Mouse (Mus musculus) liver, adult 2 months (tissue): Measurements from ENCODE around the gene Tent4a. TPM values are rescaled to one million over a fixed set of nuclear protein-coding genes. Genes with fewer than 3 reads are reported as not detected.

ENCODE experiments used
- DNase-seq: peaks from one replicate; pipeline ENCODE4 v3.0.0-alpha.2; 2011; ENCODE audit warnings: low read depth, low spot score; ENCODE audit errors: extremely low read depth
- H3K27ac ChIP-seq: fragments of 200-500 bp; replicated peaks from 2 replicates; pipeline ENCODE4 v1.5.1; 2012; ENCODE audit warnings: low read depth, mild to moderate bottlenecking, control low read depth, inconsistent platforms, low read length; ENCODE audit not compliant: insufficient read depth
- H3K27me3 ChIP-seq: fragments of 200-500 bp; 2 replicates; pipeline ENCODE4 v1.6.1; 2012; ENCODE audit warnings: mild to moderate bottlenecking, moderate library complexity, low read length, inconsistent platforms; ENCODE audit not compliant: control insufficient read depth, insufficient read depth
- H3K36me3 ChIP-seq: fragments of 200-500 bp; 2 replicates; pipeline ENCODE4 v1.6.1; 2012; ENCODE audit warnings: low read length, inconsistent platforms; ENCODE audit not compliant: control insufficient read depth, insufficient read depth
- H3K4me1 ChIP-seq: fragments of 200-500 bp; 2 replicates; pipeline ENCODE4 v1.6.1; 2011; ENCODE audit warnings: low read length; ENCODE audit not compliant: control insufficient read depth, insufficient read depth
- H3K4me3 ChIP-seq: fragments of 200-500 bp; 2 replicates; pipeline ENCODE4 v1.5.1; 2011; ENCODE audit warnings: low read depth, mild to moderate bottlenecking, control low read depth, low read length, moderate library complexity; ENCODE audit not compliant: insufficient read depth
- H3K79me2 ChIP-seq: fragments of 200-500 bp; 2 replicates; pipeline ENCODE4 v1.6.1; 2012; ENCODE audit warnings: inconsistent platforms, mild to moderate bottlenecking, low read length, moderate library complexity; ENCODE audit not compliant: control insufficient read depth, insufficient read depth
- H3K9ac ChIP-seq: fragments of 200-500 bp; 2 replicates; pipeline ENCODE4 v1.6.1; 2012; ENCODE audit warnings: low read depth, mild to moderate bottlenecking, control low read depth, inconsistent platforms, low read length
- CTCF ChIP-seq: fragments of 200-500 bp; IDR thresholded peaks from 2 replicates; pipeline ENCODE4 v1.5.1; 2011; ENCODE audit warnings: low read depth, low read length, control low read depth
- POLR2A ChIP-seq: fragments of 200-500 bp; IDR thresholded peaks from 2 replicates; pipeline ENCODE4 v1.6.1; 2011; ENCODE audit warnings: low read length, control low read depth; ENCODE audit not compliant: insufficient read depth; ENCODE audit errors: extremely low read depth
- WGBS: fragments of 180-500 bp; shearing (Covaris S2); methylation state at CpG from one replicate; pipeline ENCODE4 v1.1.7; 2018; 5-methylcytosine and 5-hydroxymethylcytosine counted together
- polyA plus RNA-seq: library from polyadenylated mRNA; depleted of rRNA; stranded (reverse); fragments of >200 nt; gene quantifications from 2 replicates; pipeline ENCODE4 v1.2.3, GENCODE M21; 2012
- total RNA-seq: library from RNA; depleted of rRNA; stranded (reverse); fragments of >200 nt; gene quantifications from 2 replicates; pipeline ENCODE4 v1.2.3, GENCODE M21; 2014

Tent4a gene
- total and polyA plus RNA-seq, 2 experiments = 8.7 to 11.0 TPM

GRCm38 (mm10) chr13:69460635-69461465 is 73.6 kb downstream of the Tent4a start:
- TF ChIP-seq POLR2A = no peak
- peak; percentile 72 for TF ChIP-seq CTCF
- Histone ChIP-seq H3K9ac (no peak overlapping the region), H3K4me1 (no peaks in the 10 kb centered on the region), H3K27me3 (no peaks in the 10 kb centered on the region), H3K27ac (no peak overlapping the region), H3K36me3 (no peaks in the 10 kb centered on the region), H3K79me2 (no peaks in the 10 kb centered on the region), H3K4me3 (no peak overlapping the region)
- DNase-seq = peak; percentile 17
- WGBS = 41% methylated on average over 17 of the region's 17 CpGs

GRCm38 (mm10) chr13:69459657-69460458 is 74.6 kb downstream of the Tent4a start:
- Histone ChIP-seq H3K79me2 (no peaks in the 10 kb centered on the region), H3K4me3 (no peak overlapping the region), H3K27ac (no peak overlapping the region), H3K27me3 (no peaks in the 10 kb centered on the region), H3K9ac (no peak overlapping the region), H3K36me3 (no peaks in the 10 kb centered on the region), H3K4me1 (no peaks in the 10 kb centered on the region)
- DNase-seq = peak; percentile 25
- TF ChIP-seq CTCF (peak; percentile 89), POLR2A (0 out of 2 replicates have a peak, but pooled peaks have one; percentile 1)
- 15% methylated on average over 8 of the region's 8 CpGs for WGBS

GRCm38 (mm10) chr13:69458891-69459290 is 75.5 kb downstream of the Tent4a start:
- no peak overlapping the region for H3K27ac ChIP-seq
- H3K9ac ChIP-seq = no peak overlapping the region
- H3K4me1 ChIP-seq = no peaks in the 10 kb centered on the region
- WGBS = 68% methylated on average over 2 of the region's 2 CpGs
- no peak for DNase-seq
- no peaks in the 10 kb centered on the region for H3K27me3 ChIP-seq
- TF ChIP-seq CTCF = no peak
- TF ChIP-seq POLR2A = no peak
- H3K79me2 ChIP-seq = no peaks in the 10 kb centered on the region
- H3K36me3 ChIP-seq = no peaks in the 10 kb centered on the region
- no peak overlapping the region for H3K4me3 ChIP-seq

GRCm38 (mm10) chr13:69458461-69458860 is 76.0 kb downstream of the Tent4a start:
- Histone ChIP-seq H3K27me3 (no peaks in the 10 kb centered on the region), H3K4me3 (no peak overlapping the region), H3K4me1 (no peaks in the 10 kb centered on the region), H3K9ac (no peak overlapping the region), H3K36me3 (no peaks in the 10 kb centered on the region), H3K27ac (no peak overlapping the region), H3K79me2 (no peaks in the 10 kb centered on the region)
- no peak for DNase-seq
- WGBS = 89% methylated on average over 6 of the region's 6 CpGs
- TF ChIP-seq CTCF (no peak), POLR2A (no peak)

- no peak for TF ChIP-seq POLR2A
- TF ChIP-seq CTCF = no peak
Observed at GRCm38 (mm10) chr13:69457105-69457504, 77.3 kb downstream of the Tent4a start.

More at GRCm38 (mm10) chr13:69457105-69457504, 77.3 kb downstream of the Tent4a start:
- 40% methylated on average over 2 of the region's 2 CpGs for WGBS
- H3K27me3 ChIP-seq = no peaks in the 10 kb centered on the region
- H3K36me3 ChIP-seq = no peaks in the 10 kb centered on the region
- H3K79me2 ChIP-seq = no peaks in the 10 kb centered on the region
- no peak for DNase-seq
- H3K4me1 ChIP-seq = no peaks in the 10 kb centered on the region
- H3K27ac ChIP-seq = no peak overlapping the region
- H3K4me3 ChIP-seq = no peak overlapping the region
- H3K9ac ChIP-seq = no peak overlapping the region
